Mouse (Mus musculus) spleen, adult 2 months (tissue): ENCODE results near the gene Hes3.

Experiments used
- CTCF ChIP-seq: fragments of 200-500 bp; IDR thresholded peaks from 2 replicates; pipeline ENCODE4 v1.5.1; 2011; ENCODE audit warnings: mild to moderate bottlenecking, inconsistent platforms; ENCODE audit not compliant: insufficient read depth, insufficient read length, insufficient replicate concordance; ENCODE audit errors: extremely low read depth
- POLR2A ChIP-seq: fragments of 200-500 bp; IDR thresholded peaks from 2 replicates; pipeline ENCODE4 v1.6.1; 2011; ENCODE audit warnings: low read depth, low read length, inconsistent platforms

DNA sequence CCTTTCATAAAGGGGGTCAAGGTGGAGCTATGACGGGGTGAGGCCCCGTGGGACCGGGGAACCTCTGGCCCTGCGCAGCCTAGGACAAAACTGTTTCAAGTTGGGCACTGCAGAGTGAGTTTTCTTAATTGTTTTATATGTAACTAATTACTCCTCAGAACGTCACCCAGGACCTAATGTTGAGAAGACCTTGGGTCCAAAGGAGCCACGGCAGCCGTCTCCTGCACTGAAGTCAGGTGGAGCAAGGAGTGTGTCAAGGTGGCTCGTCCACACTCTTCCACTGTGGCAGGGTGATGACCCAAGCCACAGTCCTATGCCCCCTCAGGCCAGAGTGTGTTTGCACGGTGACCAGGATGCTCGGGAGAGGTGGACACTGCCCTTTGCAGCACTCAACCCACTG lies 11.7 kb upstream of the Hes3 start:
- TF ChIP-seq CTCF: no peak
- no peak for TF ChIP-seq POLR2A
